Mouse (Mus musculus) heart, embryonic 15.5 days (tissue): Measurements from ENCODE around the gene Polr3c. TPM values are rescaled to one million over a fixed set of nuclear protein-coding genes. Genes with fewer than 3 reads are reported as not detected.
"Not testable (repeated sequence)": the region's sequence is repeated elsewhere in the genome, so short reads cannot be mapped to it uniquely, and the experiment has no call there.

Experiments
- ATAC-seq: fragments of 200-750 bp; cut with Nextera tagmentation; replicated peaks from 2 replicates; pipeline ENCODE4 v1.8.0; 2017; ENCODE audit warnings: low read depth, moderate TSS enrichment; ENCODE audit not compliant: insufficient number of reproducible peaks, insufficient read depth, low FRiP score
- H3K27ac ChIP-seq: fragments of 300-500 bp; sonication (generic); 2 replicates; pipeline ENCODE4 v1.5.1; 2015; ENCODE audit warnings: mild to moderate bottlenecking, inconsistent platforms
- H3K27me3 ChIP-seq: fragments of 300-500 bp; sonication (generic); 2 replicates; pipeline ENCODE4 v1.6.1; 2015; ENCODE audit warnings: inconsistent platforms
- H3K36me3 ChIP-seq: fragments of 300-500 bp; sonication (generic); 2 replicates; pipeline ENCODE4 v1.6.1; 2015; ENCODE audit warnings: mild to moderate bottlenecking, inconsistent platforms
- H3K4me1 ChIP-seq: fragments of 300-500 bp; sonication (generic); replicated peaks from 2 replicates; pipeline ENCODE4 v1.6.1; 2015; ENCODE audit warnings: inconsistent platforms
- H3K4me2 ChIP-seq: fragments of 300-500 bp; sonication (generic); 2 replicates; pipeline ENCODE4 v1.6.1; 2015; ENCODE audit warnings: inconsistent platforms, mild to moderate bottlenecking, moderate library complexity
- H3K4me3 ChIP-seq: fragments of 300-500 bp; sonication (generic); 2 replicates; pipeline ENCODE4 v1.5.1; 2015; ENCODE audit warnings: mild to moderate bottlenecking, inconsistent platforms
- H3K9ac ChIP-seq: fragments of 300-500 bp; sonication (generic); 2 replicates; pipeline ENCODE4 v1.6.1; 2015; ENCODE audit warnings: mild to moderate bottlenecking, inconsistent platforms
- H3K9me3 ChIP-seq: fragments of 300-500 bp; sonication (generic); replicated peaks from 2 replicates; pipeline ENCODE4 v1.6.1; 2016; ENCODE audit warnings: inconsistent platforms
- WGBS: fragments of 180-500 bp; shearing (Covaris S2); methylation state at CpG from one replicate; pipeline ENCODE4 v1.1.7; 2015; ENCODE audit warnings: mixed read lengths; 5-methylcytosine and 5-hydroxymethylcytosine counted together
- polyA plus RNA-seq: library from polyadenylated mRNA; unstranded; fragments of >200 nt; fragmentation: Nextera tagmentation; extraction: Ambion mirVana; gene quantifications from 2 replicates; pipeline ENCODE4 v1.2.1, GENCODE M21; 2015

Polr3c gene
- polyA plus RNA-seq, 1 experiment from 2014 or later, result 23.6 TPM

DNA sequence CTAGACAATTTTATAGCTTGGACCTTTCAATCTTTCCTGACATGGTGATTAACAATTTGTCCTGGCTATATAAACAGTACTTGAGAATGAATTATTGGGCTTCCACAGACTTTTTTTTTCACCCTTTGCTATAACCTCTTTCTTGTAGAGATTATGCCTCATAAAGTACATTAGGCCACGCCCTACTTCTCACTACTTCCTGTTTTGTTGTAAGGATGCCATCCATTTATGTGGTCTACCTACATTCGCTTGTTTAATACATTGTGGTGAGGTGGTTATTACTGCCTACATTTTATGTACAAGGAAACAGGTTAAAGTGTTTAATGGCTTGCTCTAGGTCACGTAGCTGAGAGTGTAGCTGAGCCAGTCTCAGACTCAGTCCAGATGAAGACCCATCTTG is 52.3 kb downstream of the Polr3c start:
- no peaks in the 10 kb centered on the region for H3K36me3 ChIP-seq
- H3K4me2 ChIP-seq, result no peak overlapping the region
- 76% methylated on average over 3 of the region's 3 CpGs for WGBS
- H3K9me3 ChIP-seq, result no peaks in the 10 kb centered on the region
- ATAC-seq, result no peak
- peaks cover 14% of the 10 kb centered on the region for H3K27me3 ChIP-seq
- no peak overlapping the region for H3K9ac ChIP-seq
- H3K4me1 ChIP-seq, result peaks cover 5% of the 10 kb centered on the region
- no peak overlapping the region for H3K27ac ChIP-seq
- no peak overlapping the region for H3K4me3 ChIP-seq

DNA sequence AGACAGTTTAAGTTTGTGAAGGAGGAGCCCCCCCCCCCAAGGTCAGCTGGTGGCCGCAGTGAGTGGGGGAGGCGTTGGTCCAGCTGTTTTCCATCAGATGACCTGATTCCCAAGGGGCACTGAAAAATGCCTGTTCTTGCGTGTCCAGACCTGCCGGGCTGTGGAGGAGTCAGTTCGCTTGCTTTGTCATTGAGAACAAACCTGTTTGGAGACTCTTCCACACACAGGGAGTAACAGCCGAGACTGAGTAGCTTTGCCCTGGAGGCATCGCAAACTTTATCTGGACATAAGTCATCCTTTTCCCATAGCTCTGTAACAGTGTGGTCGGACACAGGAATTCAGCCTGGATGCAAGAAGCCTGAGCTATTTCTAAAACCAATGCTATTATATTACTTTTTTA is 53.0 kb downstream of the Polr3c start:
- Histone ChIP-seq H3K27me3 (peaks cover 8% of the 10 kb centered on the region), H3K4me2 (no peak overlapping the region), H3K4me3 (no peak overlapping the region), H3K9me3 (no peaks in the 10 kb centered on the region), H3K36me3 (no peaks in the 10 kb centered on the region), H3K4me1 (peaks cover 6% of the 10 kb centered on the region), H3K27ac (no peak overlapping the region), H3K9ac (no peak overlapping the region)
- 61% methylated on average over 8 of the region's 8 CpGs for whole genome bisulfite sequencing
- no peak for ATAC-seq

DNA sequence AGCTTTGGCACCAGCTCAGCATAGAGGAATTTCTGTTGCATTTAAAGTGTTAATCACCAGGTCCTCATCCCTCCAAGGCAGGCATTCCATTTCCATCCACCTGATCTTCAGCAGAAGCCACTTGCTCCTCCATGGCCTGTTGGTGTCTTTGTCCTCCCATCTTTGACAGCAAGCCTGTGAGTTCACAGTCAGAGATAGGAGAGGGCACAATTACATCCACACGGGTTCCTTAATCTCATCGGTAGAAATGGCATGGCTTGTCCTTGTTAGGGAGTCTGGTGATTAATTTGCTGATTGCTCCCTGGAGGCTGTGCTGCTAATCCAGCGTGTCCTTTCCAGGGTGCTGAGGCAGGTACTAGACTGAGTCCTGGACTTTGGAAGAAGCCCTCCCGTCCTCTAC is 53.9 kb downstream of the Polr3c start:
- H3K4me2 ChIP-seq, result no peak overlapping the region
- WGBS, result 66% methylated on average over 4 of the region's 4 CpGs
- ATAC-seq, result no peak
- no peak overlapping the region for H3K9ac ChIP-seq
- H3K4me3 ChIP-seq, result no peak overlapping the region
- H3K9me3 ChIP-seq, result no peaks in the 10 kb centered on the region
- H3K4me1 ChIP-seq, result peaks cover 6% of the 10 kb centered on the region
- no peak overlapping the region for H3K27ac ChIP-seq
- peaks cover 1% of the 10 kb centered on the region; the same call in 1 of the 2 replicates for H3K27me3 ChIP-seq
- H3K36me3 ChIP-seq, result no peaks in the 10 kb centered on the region

DNA sequence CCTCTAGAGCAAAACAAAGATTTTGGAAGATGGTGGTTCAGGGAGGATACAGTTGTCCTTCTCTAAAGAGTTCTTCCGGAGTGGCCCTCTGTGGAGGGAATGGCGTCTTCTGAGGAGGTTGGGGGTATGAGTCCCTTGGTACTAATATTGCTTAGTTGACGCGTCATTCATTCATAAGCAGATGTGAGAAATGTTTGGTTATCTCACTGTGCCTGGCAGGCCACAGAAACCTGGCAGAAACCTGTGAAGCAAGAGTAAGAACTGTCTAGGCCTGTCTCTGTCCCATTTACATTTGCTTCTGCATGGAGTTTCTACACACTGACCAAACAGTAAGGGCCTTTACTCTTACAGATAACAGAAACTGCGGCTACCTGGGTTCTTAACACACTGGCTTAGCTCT is 55.9 kb downstream of the Polr3c start:
- peaks cover 6% of the 10 kb centered on the region for H3K4me1 ChIP-seq
- H3K9me3 ChIP-seq, result no peaks in the 10 kb centered on the region
- H3K27ac ChIP-seq, result no peak overlapping the region
- ATAC-seq, result no peak
- H3K9ac ChIP-seq, result no peak overlapping the region
- 91% methylated on average over 5 of the region's 5 CpGs for WGBS
- no peaks in the 10 kb centered on the region for H3K36me3 ChIP-seq
- H3K27me3 ChIP-seq, result no peaks in the 10 kb centered on the region
- no peak overlapping the region for H3K4me3 ChIP-seq
- H3K4me2 ChIP-seq, result no peak overlapping the region

DNA sequence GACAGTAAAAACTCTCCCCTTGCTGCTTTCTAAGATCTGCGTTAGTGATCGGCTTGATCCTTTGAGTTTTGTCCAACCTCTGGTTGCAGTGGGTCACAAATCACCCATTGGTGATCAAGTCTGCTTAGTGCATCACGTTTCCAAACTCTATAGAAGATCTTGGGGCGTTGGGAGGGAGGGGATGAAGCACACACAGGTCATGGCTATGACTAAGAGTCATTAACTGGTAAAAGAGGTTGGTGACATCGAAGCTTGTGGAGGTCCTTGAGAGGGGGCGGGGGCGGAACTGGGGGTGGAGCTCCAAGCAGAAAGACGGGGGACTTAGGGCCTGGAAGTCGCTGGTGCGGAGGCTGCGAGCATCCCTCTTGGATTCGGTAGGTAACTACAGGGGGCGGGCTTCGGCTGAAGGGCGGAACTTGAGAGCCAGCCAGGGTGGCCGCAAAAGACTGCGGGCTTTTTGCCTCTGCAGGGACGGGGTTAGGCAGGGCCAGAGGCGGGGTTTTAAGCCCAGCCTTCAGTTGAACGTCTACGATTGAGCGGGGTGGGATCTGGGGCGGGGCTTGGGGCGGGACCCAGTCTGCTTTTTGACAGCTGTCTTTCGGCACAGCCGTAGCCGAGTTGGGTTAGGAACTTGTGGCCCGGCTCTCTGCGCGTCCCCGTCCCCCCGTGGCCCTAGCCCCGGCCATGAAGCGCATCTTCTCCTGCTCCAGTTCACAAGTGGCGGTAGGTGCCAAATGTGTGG is 57.5 kb downstream of the Polr3c start, which contains the start of gene Ankrd35:
Ankrd35 (plus strand) TSS at position 405 of the 742 bp plus-strand sequence.
- Histone ChIP-seq H3K4me2 (peak within 1 kb of the TSS; percentile 82), H3K27ac (no peak within 1 kb of the TSS), H3K4me3 (peak within 1 kb of the TSS; percentile 48), H3K27me3 (no peaks in the 10 kb centered on the region), H3K9me3 (no peaks in the 10 kb centered on the region), H3K9ac (peak within 1 kb of the TSS; percentile 10; the same call in 1 of the 2 replicates), H3K4me1 (peaks cover 6% of the 10 kb centered on the region), H3K36me3 (no peaks in the 10 kb centered on the region)
- WGBS, result 5% methylated on average over 35 of the region's 35 CpGs
- peak; percentile 93 for ATAC-seq

DNA sequence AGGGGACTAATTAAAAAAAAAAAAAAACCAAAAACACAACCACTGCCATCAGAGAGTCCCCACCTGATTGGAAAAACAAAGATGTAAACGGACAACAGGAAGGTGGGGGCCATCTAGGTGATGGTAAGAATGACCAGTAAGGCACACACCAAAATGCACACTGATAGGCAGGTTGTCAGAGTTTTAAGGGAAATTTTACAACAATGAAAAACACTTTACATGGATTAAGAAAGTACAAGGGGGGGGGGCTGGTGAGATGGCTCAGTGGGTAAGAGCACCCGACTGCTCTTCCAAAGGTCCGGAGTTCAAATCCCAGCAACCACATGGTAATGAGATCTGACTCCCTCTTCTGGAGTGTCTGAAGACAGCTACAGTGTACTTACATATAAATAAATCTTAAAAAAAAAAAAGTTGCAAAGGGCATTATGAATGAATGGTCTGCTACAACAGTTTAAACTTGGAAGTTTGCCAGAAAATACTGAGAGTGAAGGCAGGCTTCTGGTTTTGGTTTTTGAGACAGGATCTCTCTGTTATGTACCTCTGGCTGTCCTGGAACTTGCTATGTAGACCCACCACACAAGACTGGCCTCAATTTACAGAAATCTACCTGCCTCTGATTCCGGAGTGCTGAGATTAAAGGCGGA is 58.9 kb downstream of the Polr3c start:
- H3K4me2 ChIP-seq, result no peak overlapping the region
- peaks cover 13% of the 10 kb centered on the region for H3K4me1 ChIP-seq
- WGBS, result 91% methylated on average over 5 of the region's 5 CpGs
- H3K9me3 ChIP-seq, result no peaks in the 10 kb centered on the region
- no peak overlapping the region for H3K9ac ChIP-seq
- H3K4me3 ChIP-seq, result no peak overlapping the region
- no peak for ATAC-seq
- no peaks in the 10 kb centered on the region for H3K36me3 ChIP-seq
- no peak overlapping the region for H3K27ac ChIP-seq
- H3K27me3 ChIP-seq, result no peaks in the 10 kb centered on the region

DNA sequence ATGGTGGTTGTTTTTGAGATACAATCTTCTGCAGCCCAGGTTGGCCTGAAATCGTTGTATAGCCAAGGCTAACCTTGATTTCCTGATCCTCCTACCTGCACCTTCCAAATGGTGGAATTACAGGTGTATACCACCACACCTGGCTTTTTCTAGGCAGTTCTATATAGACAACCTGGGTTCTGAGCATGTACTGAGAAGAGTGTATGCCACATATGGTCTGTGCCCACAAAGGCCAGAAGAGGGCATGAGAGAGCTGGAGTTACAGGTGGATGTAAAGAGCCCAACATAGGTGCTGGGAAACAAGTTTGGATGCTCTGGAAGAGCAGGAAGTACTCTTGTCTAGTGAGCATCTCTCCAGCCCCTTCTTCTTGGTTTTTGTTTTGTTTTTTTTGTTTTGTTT is 60.1 kb downstream of the Polr3c start:
- Histone ChIP-seq H3K4me2 (no peak overlapping the region), H3K9me3 (no peaks in the 10 kb centered on the region), H3K36me3 (no peaks in the 10 kb centered on the region), H3K27ac (no peak overlapping the region), H3K4me3 (no peak overlapping the region), H3K9ac (no peak overlapping the region), H3K4me1 (peaks cover 20% of the 10 kb centered on the region), H3K27me3 (no peaks in the 10 kb centered on the region)
- no peak for ATAC-seq
- 31% methylated on average over 1 of the region's 1 CpGs for WGBS

DNA sequence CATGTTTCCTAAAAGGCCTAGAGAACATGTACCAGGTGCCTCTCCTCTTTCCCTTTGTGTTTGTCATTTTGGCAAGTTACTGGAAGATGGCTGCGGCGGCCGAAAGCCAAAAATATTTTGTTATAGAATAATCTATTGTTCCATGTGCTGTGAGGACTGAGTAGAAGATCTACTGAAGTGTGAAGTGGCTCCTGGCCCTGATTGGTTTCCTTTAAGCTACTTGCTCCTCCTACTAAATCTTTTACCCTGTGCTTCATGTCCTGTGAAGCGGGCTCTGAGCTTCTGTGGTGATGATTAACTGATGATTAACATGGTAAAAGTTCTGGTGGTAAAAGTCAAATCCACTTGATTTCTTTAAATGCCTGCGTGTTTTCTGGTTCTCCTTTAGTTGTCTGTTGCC is 60.5 kb downstream of the Polr3c start:
- 89% methylated on average over 5 of the region's 5 CpGs for WGBS
- Histone ChIP-seq H3K27me3 (no peaks in the 10 kb centered on the region), H3K4me3 (no peak overlapping the region), H3K4me2 (no peak overlapping the region), H3K4me1 (peaks cover 20% of the 10 kb centered on the region), H3K27ac (no peak overlapping the region), H3K9ac (no peak overlapping the region), H3K9me3 (no peaks in the 10 kb centered on the region), H3K36me3 (no peaks in the 10 kb centered on the region)
- no peak for ATAC-seq

DNA sequence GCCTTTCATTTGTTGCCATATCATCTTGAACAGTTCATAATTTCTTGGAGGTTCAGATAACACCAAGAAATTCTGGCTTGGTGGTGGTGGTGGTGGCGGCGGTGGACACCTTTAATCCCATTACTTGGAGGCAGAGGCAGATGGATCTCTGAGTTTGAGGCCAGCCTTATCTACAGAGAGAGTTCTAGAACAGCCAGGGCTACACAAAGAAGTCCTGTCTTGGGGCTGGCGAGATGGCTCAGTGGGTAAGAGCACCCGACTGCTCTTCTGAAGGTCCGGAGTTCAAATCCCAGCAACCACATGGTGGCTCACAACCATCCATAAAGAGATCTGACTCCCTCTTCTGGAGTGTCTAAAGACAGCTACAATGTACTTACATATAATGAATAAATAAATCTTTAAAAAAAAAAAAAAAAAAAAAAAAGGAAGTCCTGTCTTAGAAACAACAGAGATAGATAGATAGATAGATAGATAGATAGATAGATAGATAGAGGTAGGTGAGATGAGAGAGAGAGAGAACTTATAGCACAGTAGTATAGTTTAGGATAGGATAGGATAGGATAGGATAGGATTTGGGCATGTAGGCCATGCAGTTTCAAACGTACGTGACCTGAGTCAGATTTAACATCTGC is 61.6 kb downstream of the Polr3c start:
- H3K36me3 ChIP-seq, H3K27ac ChIP-seq, H3K4me3 ChIP-seq, H3K4me2 ChIP-seq, ATAC-seq, H3K27me3 ChIP-seq, H3K9me3 ChIP-seq, H3K9ac ChIP-seq: not testable (repeated sequence)
- 86% methylated on average over 7 of the region's 7 CpGs for WGBS
- peaks cover 20% of the 10 kb centered on the region for H3K4me1 ChIP-seq

DNA sequence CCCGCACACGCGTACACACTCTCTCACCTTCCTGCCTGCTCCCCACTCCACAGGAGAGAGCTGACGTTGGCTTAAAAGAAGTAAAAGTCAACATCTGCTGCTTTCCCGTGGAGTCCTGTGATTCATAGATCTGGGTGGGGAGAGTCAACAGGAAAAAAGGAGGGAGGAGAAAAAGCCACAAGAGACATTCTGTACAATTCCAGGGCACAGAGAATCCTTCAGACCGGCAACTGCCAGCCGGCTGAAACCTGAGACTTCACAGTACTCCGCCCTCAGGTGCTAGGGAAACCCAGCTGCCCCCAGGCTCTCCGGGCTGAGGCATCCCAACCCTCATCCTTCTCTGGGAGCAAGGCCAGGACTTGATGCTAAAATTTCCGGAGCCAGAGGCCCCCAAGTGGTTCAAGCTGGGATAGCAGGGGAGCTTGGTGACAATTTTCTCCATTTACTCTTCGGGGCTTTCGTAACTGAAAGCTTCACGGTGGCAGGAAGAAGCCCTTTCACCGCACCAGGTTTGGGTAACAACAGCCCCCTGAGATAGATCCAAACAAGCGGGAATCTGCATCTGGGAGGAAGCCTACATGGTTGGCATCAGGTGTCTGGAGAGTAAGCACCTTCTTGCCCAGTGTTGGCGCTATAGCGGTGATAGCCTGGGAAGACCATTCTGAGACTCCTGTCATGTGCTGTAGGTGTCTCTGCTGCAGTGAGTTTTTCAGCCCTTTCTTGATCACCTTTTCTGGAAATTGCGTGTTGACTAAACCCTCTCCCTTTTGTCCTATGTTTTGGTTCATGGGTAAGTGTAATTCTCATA is 63.8 kb downstream of the Polr3c start:
- H3K27ac ChIP-seq, result peak overlapping the region; percentile 31; the same call in 1 of the 2 replicates
- peaks cover 14% of the 10 kb centered on the region for H3K4me1 ChIP-seq
- peak overlapping the region; percentile 47; the same call in 1 of the 2 replicates for H3K9ac ChIP-seq
- peak; percentile 74 for ATAC-seq
- peak overlapping the region; percentile 72 for H3K4me2 ChIP-seq
- 4% methylated on average over 18 of the region's 18 CpGs for WGBS
- H3K27me3 ChIP-seq, result no peaks in the 10 kb centered on the region
- no peaks in the 10 kb centered on the region for H3K36me3 ChIP-seq
- no peaks in the 10 kb centered on the region for H3K9me3 ChIP-seq
- H3K4me3 ChIP-seq, result peak overlapping the region; percentile 39
